Comparison of ENCODE assay signal across 7 mouse cellular contexts in the genomic region with DNA sequence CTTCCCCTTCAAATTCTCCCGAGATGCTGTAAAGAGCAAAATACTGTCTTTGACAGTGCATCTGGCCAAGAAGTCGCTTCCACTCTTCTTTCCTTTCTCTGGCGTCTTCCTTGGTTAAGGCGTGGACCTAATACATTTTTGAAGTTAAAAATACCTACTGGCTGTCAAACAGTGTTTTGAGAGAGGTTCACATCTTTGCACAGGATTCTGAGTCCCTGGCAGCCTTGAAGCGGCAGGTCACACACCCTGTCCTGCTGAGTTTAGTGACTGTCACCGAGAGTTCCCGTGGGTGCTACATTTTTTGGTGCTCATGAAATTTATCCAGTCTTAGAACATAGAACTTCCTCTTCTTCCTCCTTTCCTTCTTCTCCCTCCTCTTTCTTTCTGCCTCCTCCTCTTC. TPM values are rescaled to one million over a fixed set of nuclear protein-coding genes. Genes with fewer than 3 reads are reported as not detected.
DNase-seq lines count a peak whose midpoint lies in the region; ATAC-seq and TF ChIP-seq lines count a peak whose summit lies in the region.
"Not testable (repeated sequence)": the region's sequence is repeated elsewhere in the genome, so short reads cannot be mapped to it uniquely, and the experiment has no call there.
"Had no signal": no experiment of that assay in that cellular context is flagged by ENCODE, and none has a peak within 500 bp of the region (broad histone marks: within the 10 kb centered on the region; RNA-seq: fewer than 3 reads in every experiment).

No protein-coding gene starts in this region.

- not testable (repeated sequence) for H3K36me3 ChIP-seq in heart, embryonic 10.5 days; stomach, postnatal 0 days (ENCODE audit: control insufficient read depth, insufficient read depth, low read length)

- H3K4me1 ChIP-seq in heart, embryonic 10.5 days; stomach, postnatal 0 days (replicated peaks; ENCODE audit: control insufficient read depth, insufficient read depth): not testable (repeated sequence)

- not testable (repeated sequence) for H3K27me3 ChIP-seq in heart, embryonic 10.5 days (ENCODE audit: insufficient read depth, poor library complexity, severe bottlenecking); stomach, postnatal 0 days (ENCODE audit: control insufficient read depth, insufficient read depth, low read length)

- 73% methylated on average over 4 of the region's 7 CpGs for WGBS in heart, embryonic 10.5 days
- WGBS in stomach, postnatal 0 days: 65% methylated on average over 3 of the region's 7 CpGs

- not testable (repeated sequence) for TF ChIP-seq EP300 in stomach, postnatal 0 days (optimal IDR thresholded peaks at IDR 0.05)

- not testable (repeated sequence) for ATAC-seq in stomach, postnatal 0 days (ENCODE audit: low FRiP score, low TSS enrichment)

- not testable (repeated sequence) for H3K4me2 ChIP-seq in stomach, postnatal 0 days (replicated peaks; ENCODE audit: low read depth)

- H3K9ac ChIP-seq in stomach, postnatal 0 days (ENCODE audit: low read length): not testable (repeated sequence)

- not testable (repeated sequence) for TF ChIP-seq CTCF in stomach, postnatal 0 days (IDR thresholded peaks at IDR 0.05; ENCODE audit: low read depth)

- H3K4me3 ChIP-seq in heart, embryonic 10.5 days; stomach, postnatal 0 days (ENCODE audit: low read depth, low read length): not testable (repeated sequence)

- H3K9me3 ChIP-seq in heart, embryonic 10.5 days; stomach, postnatal 0 days (ENCODE audit: control insufficient read depth, low read length): not testable (repeated sequence)

- DNase-seq in R1 (ENCODE audit: low read depth, low spot score): peak; percentile 11
- DNase-seq in heart, adult 11 months: peak; percentile 78
- peak; percentile 68 for DNase-seq in heart, embryonic 10.5 days (ENCODE audit: low spot score)
- DNase-seq in stomach, postnatal 0 days (ENCODE audit: low spot score): peak; percentile 12

- not testable (repeated sequence) for H3K27ac ChIP-seq in heart, embryonic 10.5 days; stomach, postnatal 0 days (replicated peaks)

RNA-seq across cellular contexts. Expression of a gene that starts 41.2 kb away (rescaled TPM):
- 0.06 and 0.25 TPM in 2 replicates for polyA plus RNA-seq in heart, embryonic 10.5 days (2016; fragmentation: Nextera tagmentation; extraction: Ambion mirVana)
- 0.99 and 1.1 TPM in 2 replicates for polyA plus RNA-seq in stomach, postnatal 0 days (2015; fragmentation: Nextera tagmentation; extraction: Ambion mirVana)
- polyA plus RNA-seq: adrenal gland, adult 2 months; G1E; Patski had no signal

RNA-seq across cellular contexts. Expression of a gene that starts 44.4 kb away (rescaled TPM):
- polyA plus RNA-seq in heart, embryonic 10.5 days (2016; fragmentation: Nextera tagmentation; extraction: Ambion mirVana): 242 and 244 TPM in 2 replicates
- polyA plus RNA-seq in stomach, postnatal 0 days (2015; fragmentation: Nextera tagmentation; extraction: Ambion mirVana): 186 and 187 TPM in 2 replicates

Comparison
In these comparisons a context has a peak if more than half of its experiments do, and no peak if none do; other contexts are left out.
1. DNase-seq: peak in every context shown above with its lines; median percentile 78 in heart, adult 11 months; 68 in heart, embryonic 10.5 days; 12 in stomach, postnatal 0 days; 11 in R1.